Mouse (Mus musculus) hindbrain, embryonic 15.5 days (tissue): ENCODE results near the gene Hira. TPM values are rescaled to one million over a fixed set of nuclear protein-coding genes. Genes with fewer than 3 reads are reported as not detected.
"Not testable (repeated sequence)": the region's sequence is repeated elsewhere in the genome, so short reads cannot be mapped to it uniquely, and the experiment has no call there.

Experiments used
- ATAC-seq: fragments of 200-750 bp; cut with Nextera tagmentation; 2 replicates; pipeline ENCODE4 v1.8.0; 2017; ENCODE audit warnings: low read depth, moderate number of reproducible peaks, moderate TSS enrichment; ENCODE audit not compliant: low FRiP score
- H3K27ac ChIP-seq: fragments of 300-500 bp; sonication (generic); replicated peaks from 2 replicates; pipeline ENCODE4 v1.5.1; 2015; ENCODE audit warnings: mild to moderate bottlenecking, inconsistent platforms
- H3K27me3 ChIP-seq: fragments of 300-500 bp; sonication (generic); 2 replicates; pipeline ENCODE4 v1.6.1; 2015; ENCODE audit warnings: control low read depth, inconsistent platforms
- H3K36me3 ChIP-seq: fragments of 300-500 bp; sonication (generic); 2 replicates; pipeline ENCODE4 v1.6.1; 2015; ENCODE audit warnings: control low read depth, inconsistent platforms
- H3K4me1 ChIP-seq: fragments of 300-500 bp; sonication (generic); replicated peaks from 2 replicates; pipeline ENCODE4 v1.6.1; 2015; ENCODE audit warnings: control low read depth, inconsistent platforms
- H3K4me2 ChIP-seq: fragments of 300-500 bp; sonication (generic); 2 replicates; pipeline ENCODE4 v1.6.1; 2015; ENCODE audit warnings: moderate library complexity, mild to moderate bottlenecking, inconsistent platforms
- H3K4me3 ChIP-seq: fragments of 300-500 bp; sonication (generic); 2 replicates; pipeline ENCODE4 v1.5.1; 2015; ENCODE audit warnings: mild to moderate bottlenecking, inconsistent platforms
- H3K9ac ChIP-seq: fragments of 300-500 bp; sonication (generic); 2 replicates; pipeline ENCODE4 v1.6.1; 2015; ENCODE audit warnings: inconsistent platforms
- H3K9me3 ChIP-seq: fragments of 300-500 bp; sonication (generic); 2 replicates; pipeline ENCODE4 v1.6.1; 2016; ENCODE audit warnings: control low read depth, inconsistent platforms
- WGBS: fragments of 180-500 bp; shearing (Covaris S2); methylation state at CpG from one replicate; pipeline ENCODE4 v1.1.7; 2015; 5-methylcytosine and 5-hydroxymethylcytosine counted together
- polyA plus RNA-seq: library from polyadenylated mRNA; unstranded; fragments of >200 nt; fragmentation: Nextera tagmentation; extraction: Ambion mirVana; gene quantifications from 2 replicates; pipeline ENCODE4 v1.2.1, GENCODE M21; 2015

Gene Hira
- polyA plus RNA-seq, 1 experiment from 2014 or later = 19.1 TPM

DNA sequence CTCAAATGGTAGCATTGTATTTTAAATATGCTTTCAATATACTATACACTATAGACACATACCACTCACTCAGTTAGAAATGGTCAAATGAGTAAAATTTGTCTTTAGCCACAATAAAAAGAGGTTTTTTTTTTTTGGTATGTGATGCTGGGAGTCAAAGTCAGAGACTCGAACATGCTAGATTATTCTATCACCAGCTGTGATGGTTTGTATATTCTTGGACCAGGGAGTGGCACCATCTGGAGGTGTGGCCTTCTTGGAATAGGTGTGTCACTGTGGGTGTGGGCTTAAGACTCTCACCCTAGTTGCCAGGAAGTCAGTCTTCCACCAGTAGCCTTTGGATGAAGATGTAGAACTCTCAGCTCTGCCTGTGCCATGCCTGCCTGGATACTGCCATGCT, 6.3 kb upstream of the Hira start:
- not testable (repeated sequence) for H3K27ac ChIP-seq, H3K27me3 ChIP-seq, H3K4me3 ChIP-seq, H3K4me2 ChIP-seq, H3K9ac ChIP-seq, H3K9me3 ChIP-seq, ATAC-seq, H3K4me1 ChIP-seq
- WGBS = 96% methylated on average over 1 of the region's 1 CpGs
- H3K36me3 ChIP-seq = peaks cover 35% of the 10 kb centered on the region

DNA sequence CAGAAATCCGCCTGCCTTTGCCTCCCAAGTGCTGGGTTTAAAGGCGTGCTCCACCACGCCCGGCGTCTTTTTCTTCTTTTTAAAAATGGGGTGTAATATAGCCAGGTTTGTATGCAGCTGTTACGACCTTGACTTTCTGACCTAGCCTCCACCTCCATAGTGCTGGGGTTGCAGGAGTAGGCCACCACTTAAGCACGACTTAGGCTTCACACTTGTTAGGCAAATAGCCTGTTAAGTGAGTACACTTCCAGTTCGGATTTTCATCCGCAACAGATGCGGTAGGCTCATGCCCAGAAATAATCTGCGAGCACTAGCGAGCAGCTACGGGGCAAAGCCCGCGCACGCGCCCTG, 771 bp upstream of the Hira start:
- WGBS = 1% methylated on average over 17 of the region's 17 CpGs
- peaks cover 26% of the 10 kb centered on the region for H3K36me3 ChIP-seq
- H3K4me2 ChIP-seq = peak overlapping the region; percentile 85
- H3K27me3 ChIP-seq = no peaks in the 10 kb centered on the region
- peak overlapping the region; percentile 97 for H3K27ac ChIP-seq
- peaks cover 37% of the 10 kb centered on the region for H3K4me1 ChIP-seq
- ATAC-seq = no peak
- H3K9me3 ChIP-seq = no peaks in the 10 kb centered on the region
- H3K4me3 ChIP-seq = peak overlapping the region; percentile 94
- H3K9ac ChIP-seq = peak overlapping the region; percentile 94

DNA sequence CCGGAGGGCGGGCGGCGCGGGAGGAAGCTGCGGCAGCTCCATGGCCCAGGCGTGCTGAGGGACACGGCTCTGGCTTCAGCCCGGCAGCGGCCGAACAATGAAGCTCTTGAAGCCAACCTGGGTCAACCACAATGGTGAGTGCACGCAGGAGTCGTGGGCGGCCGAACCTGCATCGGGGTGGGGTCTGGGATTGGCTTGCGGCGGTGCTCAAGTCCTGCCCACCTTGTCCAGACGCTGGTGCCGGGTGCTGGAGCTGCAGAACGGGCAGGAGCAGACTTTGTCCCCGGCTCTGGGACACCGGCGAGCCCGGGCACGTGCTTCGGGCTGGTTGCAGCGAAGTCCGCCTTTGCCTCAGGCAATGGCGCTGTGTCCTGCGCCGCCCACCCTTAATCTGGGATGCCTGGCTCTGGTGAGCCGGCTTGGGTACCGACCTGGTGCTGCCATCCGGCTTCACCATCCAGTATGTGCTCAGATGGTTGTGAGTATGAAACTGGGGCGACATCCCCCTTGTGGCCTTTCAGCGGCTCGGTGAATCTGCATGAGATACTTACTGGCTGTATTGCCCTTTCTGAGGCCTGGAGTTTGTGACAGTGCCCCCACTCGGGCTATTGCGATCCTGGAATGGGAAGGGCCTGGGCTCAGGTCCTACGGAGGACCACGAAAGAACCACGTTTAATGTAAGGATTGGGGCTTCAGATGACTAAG, 701 bp downstream of the Hira start:
- under 1% methylated on average over 37 of the region's 43 CpGs for WGBS
- H3K4me2 ChIP-seq = peak overlapping the region; percentile 85
- H3K4me3 ChIP-seq = peak overlapping the region; percentile 94
- peak overlapping the region; percentile 97 for H3K27ac ChIP-seq
- peaks cover 12% of the 10 kb centered on the region for H3K36me3 ChIP-seq
- ATAC-seq = peak; percentile 51
- no peaks in the 10 kb centered on the region for H3K9me3 ChIP-seq
- peaks cover 37% of the 10 kb centered on the region for H3K4me1 ChIP-seq
- no peaks in the 10 kb centered on the region for H3K27me3 ChIP-seq
- H3K9ac ChIP-seq = peak overlapping the region; percentile 94

- Histone ChIP-seq H3K36me3 (peaks cover 8% of the 10 kb centered on the region), H3K9ac (peak overlapping the region; percentile 94), H3K4me2 (peak overlapping the region; percentile 85), H3K27ac (peak overlapping the region; percentile 97), H3K27me3 (no peaks in the 10 kb centered on the region), H3K9me3 (no peaks in the 10 kb centered on the region), H3K4me1 (peaks cover 37% of the 10 kb centered on the region), H3K4me3 (peak overlapping the region; percentile 94)
- no peak for ATAC-seq
- 21% methylated on average over 20 of the region's 20 CpGs for WGBS
Observed at GRCm38 (mm10) chr16:18878091-18878720, 1.4 kb downstream of the Hira start.

- Histone ChIP-seq H3K4me2 (no peak overlapping the region), H3K4me1 (peaks cover 18% of the 10 kb centered on the region), H3K4me3 (no peak overlapping the region), H3K9ac (no peak overlapping the region), H3K27me3 (no peaks in the 10 kb centered on the region), H3K36me3 (no peaks in the 10 kb centered on the region), H3K27ac (no peak overlapping the region), H3K9me3 (no peaks in the 10 kb centered on the region)
- ATAC-seq = no peak
Observed at GRCm38 (mm10) chr16:18884044-18884443, 7.2 kb downstream of the Hira start.

DNA sequence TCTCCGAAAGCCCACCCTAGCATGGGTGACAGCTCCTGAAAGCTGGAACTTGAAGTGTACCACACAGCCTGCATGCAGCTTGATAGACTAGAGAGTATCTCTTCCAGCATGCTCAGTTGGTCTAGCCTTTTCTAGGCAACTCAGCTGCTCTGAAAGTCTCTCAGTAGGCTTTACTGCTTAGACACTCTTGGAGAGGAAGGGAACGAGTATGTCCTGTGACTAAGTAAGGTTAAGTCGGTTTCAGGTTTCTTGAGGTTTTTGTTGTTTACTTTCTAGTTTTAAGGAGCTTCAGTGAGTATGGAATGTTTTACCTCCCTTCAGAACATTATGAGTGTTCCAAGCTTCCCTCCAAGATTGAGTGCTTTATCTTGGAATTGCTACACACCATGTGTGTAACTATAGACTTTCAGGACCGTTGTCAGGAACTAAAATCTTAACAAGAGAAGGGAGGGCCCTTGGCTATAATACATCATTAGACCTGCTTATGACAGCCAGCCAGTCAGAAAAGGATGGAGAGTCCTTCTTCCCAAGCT, 17.1 kb downstream of the Hira start:
- H3K9me3 ChIP-seq = no peaks in the 10 kb centered on the region
- H3K27ac ChIP-seq = no peak overlapping the region
- 86% methylated on average over 4 of the region's 4 CpGs for WGBS
- H3K4me2 ChIP-seq = no peak overlapping the region
- ATAC-seq = no peak
- H3K36me3 ChIP-seq = peaks cover 25% of the 10 kb centered on the region
- H3K27me3 ChIP-seq = no peaks in the 10 kb centered on the region
- H3K4me1 ChIP-seq = no peaks in the 10 kb centered on the region
- no peak overlapping the region for H3K4me3 ChIP-seq
- H3K9ac ChIP-seq = no peak overlapping the region

GRCm38 (mm10) chr16:18895249-18895648, 18.4 kb downstream of the Hira start:
- WGBS = 94% methylated on average over 3 of the region's 3 CpGs
- Histone ChIP-seq H3K27me3 (no peaks in the 10 kb centered on the region), H3K27ac (no peak overlapping the region), H3K9ac (no peak overlapping the region), H3K4me1 (no peaks in the 10 kb centered on the region), H3K9me3 (no peaks in the 10 kb centered on the region), H3K36me3 (peaks cover 37% of the 10 kb centered on the region), H3K4me3 (no peak overlapping the region), H3K4me2 (no peak overlapping the region)
- no peak for ATAC-seq

GRCm38 (mm10) chr16:18896429-18896828, 19.6 kb downstream of the Hira start:
- H3K36me3 ChIP-seq = peaks cover 44% of the 10 kb centered on the region
- 77% methylated on average over 10 of the region's 10 CpGs for WGBS

GRCm38 (mm10) chr16:18905648-18906047, 28.8 kb downstream of the Hira start:
- whole genome bisulfite sequencing = 89% methylated on average over 1 of the region's 1 CpGs
- Histone ChIP-seq H3K4me3 (no peak overlapping the region), H3K27ac (no peak overlapping the region), H3K4me1 (no peaks in the 10 kb centered on the region), H3K27me3 (no peaks in the 10 kb centered on the region), H3K9ac (no peak overlapping the region), H3K4me2 (no peak overlapping the region), H3K9me3 (no peaks in the 10 kb centered on the region), H3K36me3 (peaks cover 47% of the 10 kb centered on the region)
- no peak for ATAC-seq

More at GRCm38 (mm10) chr16:18896429-18896828, 19.6 kb downstream of the Hira start:
- Histone ChIP-seq H3K27me3 (no peaks in the 10 kb centered on the region), H3K4me2 (no peak overlapping the region), H3K4me3 (no peak overlapping the region), H3K9me3 (no peaks in the 10 kb centered on the region), H3K27ac (no peak overlapping the region), H3K4me1 (no peaks in the 10 kb centered on the region), H3K9ac (no peak overlapping the region)
- no peak for ATAC-seq

DNA sequence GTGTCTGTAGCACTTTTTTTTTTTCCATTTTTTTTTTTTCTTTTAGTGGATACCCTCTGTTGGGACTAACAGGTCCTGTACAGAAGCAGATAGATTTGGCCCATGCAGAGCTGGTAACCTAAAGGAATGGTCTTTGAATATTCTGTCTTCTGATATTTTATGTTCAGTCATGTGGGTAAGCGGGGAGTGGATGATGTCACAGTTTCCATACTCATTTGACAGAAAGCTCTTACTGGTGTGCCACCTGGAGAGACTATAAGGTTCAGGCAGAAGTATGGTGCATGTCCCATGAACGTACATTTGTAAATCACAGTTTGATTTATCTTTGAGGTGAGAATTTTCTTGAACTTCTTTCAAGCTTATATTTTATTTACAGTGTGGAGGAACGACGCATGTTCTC, 39.2 kb downstream of the Hira start:
- 95% methylated on average over 4 of the region's 4 CpGs for WGBS

GRCm38 (mm10) chr16:18921771-18922170, 44.9 kb downstream of the Hira start:
- H3K27me3 ChIP-seq = no peaks in the 10 kb centered on the region
- H3K27ac ChIP-seq = no peak overlapping the region
- H3K4me2 ChIP-seq = no peak overlapping the region
- H3K9ac ChIP-seq = no peak overlapping the region
- no peaks in the 10 kb centered on the region for H3K9me3 ChIP-seq
- no peak overlapping the region for H3K4me3 ChIP-seq
- no peaks in the 10 kb centered on the region for H3K4me1 ChIP-seq
- WGBS = 97% methylated on average over 2 of the region's 2 CpGs
- no peak for ATAC-seq
- H3K36me3 ChIP-seq = peaks cover 90% of the 10 kb centered on the region

More for the DNA sequence above, 39.2 kb downstream of the Hira start:
- Histone ChIP-seq H3K4me1 (no peaks in the 10 kb centered on the region), H3K36me3 (peaks cover 67% of the 10 kb centered on the region), H3K27ac (no peak overlapping the region), H3K27me3 (no peaks in the 10 kb centered on the region), H3K4me2 (no peak overlapping the region), H3K9ac (no peak overlapping the region), H3K4me3 (no peak overlapping the region), H3K9me3 (no peaks in the 10 kb centered on the region)
- no peak for ATAC-seq

DNA sequence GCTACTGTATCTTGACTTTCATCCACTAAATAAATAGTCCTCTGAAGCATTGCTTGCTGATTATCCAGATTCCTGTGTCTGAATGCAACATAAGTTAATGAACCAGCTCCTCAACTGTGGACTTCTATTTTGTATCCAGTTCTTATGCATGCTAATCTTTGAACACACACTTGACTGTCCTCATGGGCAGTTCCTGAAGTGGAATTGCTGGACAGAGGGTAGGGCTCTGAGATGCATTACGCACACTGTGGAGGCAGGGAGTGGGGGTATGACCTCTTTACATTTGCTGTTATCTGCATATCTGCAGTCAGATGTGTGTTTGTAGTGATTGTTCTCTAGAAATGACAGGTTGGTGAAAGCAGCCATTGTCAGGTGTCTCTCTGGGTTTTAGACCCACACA, 51.1 kb downstream of the Hira start:
- H3K27ac ChIP-seq = no peak overlapping the region
- no peak overlapping the region for H3K9ac ChIP-seq
- 100% methylated on average over 1 of the region's 1 CpGs for WGBS
- no peak overlapping the region for H3K4me3 ChIP-seq
- H3K4me1 ChIP-seq = no peaks in the 10 kb centered on the region
- no peak for ATAC-seq
- H3K4me2 ChIP-seq = no peak overlapping the region
- H3K27me3 ChIP-seq = no peaks in the 10 kb centered on the region
- H3K36me3 ChIP-seq = peaks cover 73% of the 10 kb centered on the region
- no peaks in the 10 kb centered on the region for H3K9me3 ChIP-seq
